Mouse (Mus musculus): ENCODE data around the gene Sccpdh.
"Not testable (repeated sequence)": the region's sequence is repeated elsewhere in the genome, so short reads cannot be mapped to it uniquely, and the experiment has no call there.

Sccpdh gene

DNA sequence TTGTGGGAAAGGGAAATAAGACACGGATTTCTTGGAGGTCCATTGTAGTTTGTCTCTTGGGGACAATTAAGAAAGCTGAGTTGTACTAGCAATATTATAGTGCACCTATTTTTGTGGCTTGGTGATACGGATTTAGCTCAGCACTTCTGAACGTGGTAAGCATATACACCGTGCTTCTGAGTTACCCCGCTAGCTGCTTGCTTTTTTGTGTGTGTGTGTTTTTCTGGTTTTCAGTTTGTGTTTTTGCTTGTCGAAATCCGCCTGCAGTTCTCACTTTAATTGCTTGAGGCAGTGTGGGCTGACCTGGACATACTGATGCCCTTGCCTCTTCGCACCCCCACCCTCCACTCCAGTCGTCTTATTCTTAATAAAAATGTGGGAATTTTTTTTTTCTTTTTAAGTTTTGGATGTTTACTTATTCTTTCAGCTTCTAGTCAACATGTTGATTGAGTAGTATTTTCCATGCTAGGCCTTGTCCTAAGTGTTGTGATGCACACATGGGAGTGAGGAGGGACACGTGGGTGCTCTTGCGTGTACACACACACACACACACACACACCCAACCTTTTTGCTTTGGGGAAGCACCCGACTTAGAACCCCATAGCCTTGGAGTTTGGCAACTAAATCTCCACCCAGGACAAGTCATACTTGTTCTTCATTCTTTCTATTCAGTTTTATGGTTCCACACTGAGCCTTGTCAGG lies 977 bp downstream of the Sccpdh start:
- DNase-seq (ENCODE audit: low read depth, low spot score) = no peak

DNA sequence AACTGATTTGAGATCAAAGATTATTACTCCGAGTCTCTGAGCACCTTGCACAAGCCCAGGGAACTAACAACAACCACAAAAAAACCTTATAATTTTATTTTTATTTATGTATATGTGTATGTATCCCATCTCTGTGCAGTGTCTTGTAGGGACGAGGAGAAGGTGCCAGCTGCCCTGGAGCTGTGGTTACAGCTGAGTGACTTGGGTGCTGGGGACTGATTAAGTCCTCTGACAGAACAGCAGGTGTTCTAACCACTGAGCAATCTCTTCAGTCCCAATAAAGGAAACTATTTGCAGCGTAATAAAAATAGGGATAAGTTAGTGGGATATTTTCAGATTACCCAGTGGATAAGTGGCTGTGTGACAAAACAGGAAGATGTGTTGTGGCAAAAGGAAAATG lies 6.3 kb downstream of the Sccpdh start:
- no peak for DNase-seq (ENCODE audit: low read depth, low spot score)

DNA sequence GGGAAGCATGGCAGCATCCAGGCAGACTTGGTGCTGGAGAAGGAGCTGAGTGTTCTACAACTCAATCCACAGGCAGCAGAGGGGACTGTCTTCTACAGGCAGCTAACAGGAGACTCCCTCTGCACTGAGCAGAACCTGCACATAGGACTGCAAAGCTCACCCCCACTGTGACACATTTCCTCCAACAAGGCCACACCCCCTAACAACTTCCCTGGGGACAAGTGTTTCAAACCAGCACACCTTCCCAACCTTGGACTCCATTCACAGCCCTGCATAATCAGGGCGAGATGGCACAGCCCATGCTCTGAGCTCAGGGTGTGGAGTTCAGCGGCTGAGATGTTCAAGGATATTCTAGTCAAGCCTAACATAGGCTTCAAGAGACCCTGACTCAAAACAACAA lies 9.0 kb downstream of the Sccpdh start:
- no peak for DNase-seq (ENCODE audit: low read depth, low spot score)

DNA sequence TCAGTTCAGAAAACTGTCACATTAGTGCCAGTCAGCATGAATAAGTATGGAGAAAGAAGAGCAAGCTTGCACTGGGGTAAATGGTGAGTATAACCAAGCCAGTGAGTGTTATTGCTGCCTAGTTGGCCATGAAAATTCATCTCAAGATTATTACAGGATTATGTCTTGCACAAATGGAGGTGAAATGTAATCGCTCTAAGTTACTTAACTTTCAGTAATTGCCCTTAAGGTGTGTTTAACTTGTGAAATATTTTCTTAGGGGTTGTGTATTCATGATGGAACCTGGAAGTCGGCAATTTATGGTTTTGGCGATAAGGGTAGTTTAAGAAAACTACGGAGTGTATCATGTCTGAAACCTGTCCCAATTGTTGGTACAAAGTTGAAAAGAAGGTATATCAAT lies 11.3 kb downstream of the Sccpdh start:
- DNase-seq (ENCODE audit: low read depth, low spot score) = no peak

DNA sequence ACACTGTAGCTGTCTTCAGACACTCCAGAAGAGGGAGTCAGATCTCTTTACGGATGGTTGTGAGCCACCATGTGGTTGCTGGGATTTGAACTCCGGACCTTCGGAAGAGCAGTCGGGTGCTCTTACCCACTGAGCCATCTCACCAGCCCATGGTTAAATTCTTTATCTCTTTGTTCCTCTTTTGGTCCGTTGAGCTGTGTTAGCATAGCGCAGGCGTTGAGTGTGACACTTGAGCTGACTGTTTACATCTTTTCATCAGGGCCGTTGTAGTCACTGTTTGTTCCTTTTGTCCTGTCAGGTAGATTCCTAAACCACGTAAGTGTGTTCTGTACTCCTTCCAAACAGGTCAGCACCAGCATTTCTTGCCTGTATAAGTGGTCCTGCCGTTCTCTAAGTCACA lies 14.7 kb downstream of the Sccpdh start:
- not testable (repeated sequence) for DNase-seq (ENCODE audit: low read depth, low spot score)

DNA sequence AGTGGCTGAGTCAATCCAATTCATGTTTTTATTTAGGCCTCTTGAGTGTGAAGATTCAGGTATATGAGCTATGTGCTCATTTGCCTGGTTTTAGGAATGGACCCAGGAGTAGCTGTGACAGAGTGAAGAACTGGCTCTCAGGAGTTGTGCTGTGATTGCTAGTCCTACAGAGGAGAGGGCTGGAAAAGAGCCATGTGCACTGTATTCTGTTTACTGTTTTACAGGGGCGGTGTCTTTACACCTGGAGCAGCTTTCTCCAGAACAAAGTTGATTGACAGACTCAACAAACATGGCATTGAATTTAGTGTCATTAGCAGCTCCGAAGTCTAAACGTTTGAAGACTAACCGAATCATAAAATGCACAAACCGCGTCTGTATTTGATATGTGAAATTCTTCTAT lies 18.3 kb downstream of the Sccpdh start:
- DNase-seq (ENCODE audit: low read depth, low spot score) = no peak

DNA sequence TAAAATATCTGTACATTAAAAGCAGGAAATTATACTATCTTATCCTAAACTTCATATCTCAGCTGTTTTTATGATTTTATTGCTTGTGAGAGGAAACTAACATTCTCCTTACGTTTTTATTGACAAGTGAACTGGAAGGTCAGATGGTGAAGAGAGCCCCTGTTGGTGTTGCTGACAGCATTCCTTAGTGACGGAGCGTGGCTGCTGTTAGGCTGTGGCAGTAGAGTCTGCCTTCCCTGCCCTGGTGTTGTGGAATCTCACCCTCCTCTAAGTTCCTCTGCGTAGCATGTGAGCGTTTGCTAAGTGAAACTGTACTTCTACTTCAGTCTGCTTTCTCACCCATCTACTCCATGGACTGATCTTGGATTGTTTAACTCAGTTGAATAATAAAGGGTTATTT lies 18.8 kb downstream of the Sccpdh start:
- no peak for DNase-seq (ENCODE audit: low read depth, low spot score)

DNA sequence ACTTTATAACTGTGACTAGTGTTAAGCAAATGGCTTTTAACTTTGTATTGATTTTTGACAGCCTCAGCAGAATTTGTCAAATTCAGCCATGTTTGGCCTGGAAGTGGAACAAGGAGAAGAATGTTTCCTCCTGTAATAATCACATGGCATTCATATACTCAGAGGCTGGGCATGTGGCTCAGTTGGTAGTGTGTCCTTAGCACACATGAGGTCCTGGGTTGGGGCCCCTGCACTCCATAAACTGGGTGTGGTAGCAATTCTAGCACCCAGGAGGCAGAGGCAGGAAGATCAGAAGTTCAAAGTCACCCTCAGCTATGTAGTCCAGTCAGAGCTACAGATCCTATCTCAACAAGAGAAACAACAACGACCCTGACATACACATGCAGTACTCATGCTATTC lies 19.3 kb downstream of the Sccpdh start:
- DNase-seq (ENCODE audit: low read depth, low spot score) = no peak

DNA sequence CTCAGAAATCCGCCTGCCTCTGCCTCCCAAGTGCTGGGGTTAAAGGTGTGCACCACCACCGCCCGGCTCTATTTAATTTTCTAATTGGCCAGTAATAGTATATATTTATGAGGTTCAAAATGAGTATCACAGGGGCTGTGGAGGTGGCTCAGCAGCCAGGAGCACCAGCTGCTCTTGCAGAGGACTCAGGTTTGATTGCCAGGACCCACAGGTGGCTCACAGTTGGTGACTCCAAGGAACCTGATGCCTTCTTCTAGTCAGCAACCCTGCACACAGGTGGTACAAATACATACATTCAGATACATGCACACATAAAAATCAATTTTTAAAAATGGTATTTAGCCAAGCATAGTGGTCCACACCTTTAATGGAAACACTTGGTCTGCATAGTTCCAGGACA lies 20.0 kb downstream of the Sccpdh start:
- no peak for DNase-seq (ENCODE audit: low read depth, low spot score)

DNA sequence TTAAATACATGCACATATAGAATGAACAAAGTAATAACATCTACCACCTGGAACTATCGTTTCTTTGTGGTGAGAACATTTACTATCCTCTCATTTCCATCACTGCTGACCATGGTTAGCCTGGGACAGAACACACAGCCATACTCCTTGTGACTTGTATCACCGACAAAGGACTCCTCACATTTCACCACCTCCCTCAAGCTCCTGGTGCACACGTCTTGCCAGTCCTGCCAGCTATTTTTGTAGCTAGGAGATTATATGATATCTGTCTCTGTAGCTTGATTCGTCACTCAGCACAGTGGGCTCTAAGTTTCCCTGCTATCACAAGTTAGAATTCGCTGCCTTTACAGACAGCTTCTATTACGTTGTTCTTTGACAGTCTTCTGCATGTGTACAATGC lies 20.4 kb downstream of the Sccpdh start:
- DNase-seq (ENCODE audit: low read depth, low spot score) = no peak

DNA sequence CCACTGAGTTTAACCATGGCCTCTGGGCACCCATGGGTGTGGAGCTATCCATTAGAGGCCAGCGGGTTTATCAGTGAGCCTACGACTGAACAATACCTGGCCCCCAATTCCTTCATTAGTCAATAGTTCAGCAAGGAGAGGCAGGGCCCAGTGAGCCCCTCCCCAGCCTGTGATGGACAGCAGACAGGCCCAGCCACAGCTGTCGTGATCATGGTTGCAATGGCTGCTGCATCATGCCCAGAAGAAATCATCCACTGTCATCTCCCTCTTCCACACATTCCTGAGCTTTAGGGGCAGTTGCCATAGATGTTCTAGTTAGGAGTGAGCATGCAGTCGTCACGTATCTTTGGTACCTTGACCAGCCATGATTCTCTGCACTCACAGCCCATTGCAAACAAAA lies 20.9 kb downstream of the Sccpdh start:
- DNase-seq (ENCODE audit: low read depth, low spot score) = no peak

DNA sequence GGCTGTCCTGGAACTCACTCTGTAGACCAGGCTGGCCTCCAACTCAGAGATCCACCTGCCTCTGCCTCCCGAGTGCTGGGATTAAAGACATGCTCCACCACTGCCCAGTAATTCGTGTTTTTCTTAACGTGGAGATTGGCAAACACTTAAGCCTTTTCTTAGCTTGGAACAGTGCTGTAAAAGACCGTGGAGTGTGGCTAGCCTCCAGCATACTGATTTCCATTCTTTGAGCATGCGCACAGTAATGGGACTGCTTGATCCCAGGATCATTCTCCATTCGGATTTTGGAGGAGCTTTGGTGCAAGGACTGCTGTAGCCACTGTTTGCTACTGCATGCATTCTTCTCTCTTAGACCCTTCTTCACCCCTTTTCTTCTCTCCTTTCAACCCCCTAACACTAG lies 21.5 kb downstream of the Sccpdh start:
- no peak for DNase-seq (ENCODE audit: low read depth, low spot score)

DNA sequence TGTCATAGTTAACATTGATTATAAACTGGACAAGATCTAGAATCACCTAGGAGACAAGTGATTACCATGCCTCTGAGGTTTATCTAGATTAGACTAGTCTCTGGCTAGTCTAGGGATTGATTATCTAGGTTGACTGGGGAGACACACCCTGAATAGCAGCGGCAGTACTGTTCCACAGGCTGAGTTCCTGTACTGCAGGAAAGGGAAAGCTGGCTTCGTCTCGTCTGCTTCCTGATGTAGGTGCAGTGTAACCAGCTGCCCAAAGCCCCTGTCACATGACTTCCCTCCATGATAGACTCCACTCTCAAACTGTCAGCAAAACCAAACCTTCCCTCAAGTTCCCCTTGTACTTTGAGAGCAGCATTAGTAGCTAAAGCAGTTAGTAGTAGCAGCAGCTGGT lies 36.1 kb downstream of the Sccpdh start:
- DNase-seq (ENCODE audit: low read depth, low spot score) = no peak

DNA sequence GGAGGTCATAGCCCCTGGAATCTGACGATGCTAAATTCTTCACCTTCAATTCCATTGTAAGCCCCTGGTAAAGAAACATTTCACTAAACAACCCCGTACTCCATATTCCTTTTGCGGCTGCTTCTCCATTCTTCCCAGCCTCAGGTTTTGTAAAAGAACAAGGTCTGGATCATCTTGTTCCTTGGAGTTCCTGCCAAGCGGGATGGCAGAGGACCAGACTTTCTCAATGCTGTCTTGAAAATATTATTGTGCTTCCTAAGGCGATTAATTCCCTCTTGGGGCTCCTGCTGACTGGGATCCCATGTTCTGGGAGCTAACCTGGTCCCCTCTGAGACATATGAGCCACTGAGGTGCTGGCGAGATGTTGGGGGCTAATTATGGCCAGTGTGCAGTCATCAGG lies 37.1 kb downstream of the Sccpdh start:
- DNase-seq (ENCODE audit: low read depth, low spot score) = peak; percentile 55

DNA sequence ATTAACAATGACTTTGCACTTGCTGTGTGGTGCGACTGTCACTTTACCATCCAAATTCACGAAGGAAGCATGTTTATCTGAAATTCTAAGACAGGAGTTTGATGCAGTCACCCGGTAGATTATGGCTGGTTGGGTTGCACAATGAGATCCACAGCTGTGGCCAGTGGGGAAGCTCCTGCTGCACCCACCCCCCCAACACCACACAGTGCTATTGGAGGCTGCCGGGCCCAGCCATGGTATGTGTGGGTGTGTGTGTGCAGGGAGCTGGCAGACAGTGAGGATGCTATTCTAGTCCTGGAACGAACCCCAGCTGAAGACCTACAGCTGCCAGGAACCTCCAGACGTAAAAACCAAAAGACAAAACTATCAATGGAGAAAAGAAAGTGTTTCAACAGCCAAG lies 41.4 kb downstream of the Sccpdh start:
- peak; percentile 85 for DNase-seq (ENCODE audit: low read depth, low spot score)

DNA sequence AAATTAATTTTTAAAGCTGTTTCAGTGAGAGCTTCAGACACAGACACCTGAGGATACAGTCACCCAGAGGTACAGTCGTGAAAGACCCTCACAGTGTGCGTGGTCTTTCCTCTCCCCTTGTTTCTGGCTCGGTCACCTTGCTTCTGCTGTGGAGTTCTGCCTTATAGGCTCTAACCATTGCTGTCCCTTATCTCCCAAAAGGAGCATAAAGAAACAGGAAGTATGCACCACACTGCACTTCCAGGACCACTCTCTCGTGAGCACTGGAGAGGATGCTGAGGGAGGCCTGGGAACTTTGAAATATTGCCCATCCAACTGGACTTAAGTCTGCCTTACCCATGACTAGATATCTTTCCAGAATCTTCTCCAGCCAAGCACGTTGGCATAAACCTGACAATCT lies 42.7 kb downstream of the Sccpdh start:
- no peak for DNase-seq (ENCODE audit: low read depth, low spot score)

DNA sequence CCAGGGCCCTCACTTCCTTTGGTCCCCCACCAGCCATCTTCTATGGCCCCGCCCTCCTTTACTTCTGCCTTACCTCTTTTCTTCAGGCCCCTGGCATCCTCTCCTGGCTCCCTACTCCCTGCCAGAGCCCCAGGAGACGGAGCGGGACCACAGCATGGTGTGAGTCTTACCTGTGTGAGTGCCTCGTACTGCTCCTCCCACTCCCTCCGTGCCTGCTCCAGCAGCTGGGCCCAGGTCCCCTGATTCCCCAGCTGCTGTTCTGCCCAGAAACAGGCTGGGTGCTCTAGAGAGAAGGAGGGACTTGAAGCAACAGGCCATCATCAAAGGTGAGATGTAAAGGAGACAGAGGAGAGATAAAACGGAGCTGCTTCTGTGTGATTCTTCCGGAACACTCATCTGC lies 44.6 kb downstream of the Sccpdh start:
- no peak for DNase-seq (ENCODE audit: low read depth, low spot score)

DNA sequence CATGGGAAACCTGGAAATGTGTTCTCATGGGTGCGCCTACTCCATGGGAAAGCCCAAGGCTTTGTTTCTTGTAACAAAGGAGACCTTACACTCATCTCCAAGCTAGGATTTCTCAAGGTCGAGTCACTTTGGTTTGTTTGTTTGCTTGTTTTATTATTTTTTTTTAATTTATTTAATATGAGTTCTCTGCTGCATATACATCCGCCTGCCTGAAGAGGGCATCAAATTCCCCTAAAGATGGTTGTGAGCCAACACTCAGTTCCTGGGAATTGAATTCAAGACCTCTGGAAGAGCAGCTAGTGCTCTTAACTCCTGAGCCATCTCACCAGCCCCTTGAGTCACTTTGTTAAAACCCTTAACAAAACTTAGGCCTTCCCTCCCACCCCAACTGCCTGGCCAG lies 45.4 kb downstream of the Sccpdh start:
- no peak for DNase-seq (ENCODE audit: low read depth, low spot score)

DNA sequence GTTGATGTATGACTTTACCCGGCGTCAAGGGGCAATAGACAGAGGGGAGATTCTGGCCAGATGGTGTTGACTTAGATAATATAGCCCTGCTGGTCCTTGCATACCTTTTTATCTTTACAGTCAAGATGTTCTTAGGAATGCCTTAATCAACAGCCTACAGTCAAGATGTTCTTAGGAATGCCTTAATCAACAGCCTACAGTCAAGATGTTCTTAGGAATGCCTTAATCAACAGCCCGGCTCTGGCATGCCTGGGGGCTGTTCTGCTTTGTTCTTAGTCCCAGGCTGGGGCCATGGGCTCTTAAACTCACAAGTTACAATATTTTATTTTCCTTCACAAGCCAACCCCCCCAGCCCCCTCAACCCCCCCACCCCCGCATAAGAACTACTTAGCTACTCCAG lies 47.3 kb downstream of the Sccpdh start:
- not testable (repeated sequence) for DNase-seq (ENCODE audit: low read depth, low spot score)

DNA sequence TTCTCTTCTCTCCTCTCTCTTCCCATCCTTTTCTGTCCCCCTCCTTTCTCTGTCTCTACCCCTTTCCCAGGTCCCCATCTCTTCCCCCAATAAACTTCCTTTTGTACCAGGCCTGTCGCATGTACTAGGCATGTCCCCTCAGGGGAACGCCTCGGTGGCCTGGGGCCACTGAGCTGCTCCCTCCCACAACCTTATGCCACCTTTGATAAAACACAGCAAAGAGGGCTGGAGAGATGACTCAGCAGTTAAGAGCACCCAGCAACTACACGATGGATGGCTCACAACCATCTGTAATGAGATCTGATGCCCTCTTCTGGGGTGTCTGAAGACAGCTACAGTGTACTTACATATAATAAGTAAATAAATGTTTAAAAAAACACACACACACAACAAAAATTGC lies 47.8 kb downstream of the Sccpdh start:
- DNase-seq (ENCODE audit: low read depth, low spot score) = no peak

DNA sequence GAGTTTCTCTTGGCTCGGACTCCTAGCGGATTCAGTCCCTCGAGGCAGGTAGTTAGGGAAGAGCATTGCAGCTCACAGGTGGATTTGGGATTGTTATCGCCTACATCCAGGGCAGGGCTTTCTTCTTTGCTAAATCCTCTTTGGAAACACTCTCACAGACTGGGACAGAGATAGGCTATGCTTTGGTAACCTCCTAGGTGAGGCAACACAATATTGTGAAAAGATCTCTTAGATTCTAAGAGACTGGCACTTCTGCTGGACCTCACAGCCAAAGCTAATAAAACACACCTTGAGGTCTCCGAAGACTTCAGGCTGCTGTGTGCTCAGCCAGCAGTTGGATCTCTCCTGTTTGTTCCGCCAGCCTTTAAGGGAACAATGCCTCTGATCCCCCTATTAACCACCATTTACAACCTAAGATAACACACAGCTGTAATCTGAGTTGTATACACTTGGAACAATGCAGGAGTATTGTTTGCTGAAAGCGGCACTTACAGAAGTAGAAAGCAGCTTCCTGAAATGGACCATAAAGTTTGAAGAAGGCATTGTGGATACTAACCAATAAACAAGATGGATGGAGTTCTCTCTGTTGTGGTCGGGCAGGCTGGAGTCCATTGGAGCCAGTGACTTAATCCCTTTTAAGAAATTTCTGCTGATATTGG lies 54.9 kb downstream of the Sccpdh start:
- no peak for DNase-seq (ENCODE audit: low read depth, low spot score)

DNA sequence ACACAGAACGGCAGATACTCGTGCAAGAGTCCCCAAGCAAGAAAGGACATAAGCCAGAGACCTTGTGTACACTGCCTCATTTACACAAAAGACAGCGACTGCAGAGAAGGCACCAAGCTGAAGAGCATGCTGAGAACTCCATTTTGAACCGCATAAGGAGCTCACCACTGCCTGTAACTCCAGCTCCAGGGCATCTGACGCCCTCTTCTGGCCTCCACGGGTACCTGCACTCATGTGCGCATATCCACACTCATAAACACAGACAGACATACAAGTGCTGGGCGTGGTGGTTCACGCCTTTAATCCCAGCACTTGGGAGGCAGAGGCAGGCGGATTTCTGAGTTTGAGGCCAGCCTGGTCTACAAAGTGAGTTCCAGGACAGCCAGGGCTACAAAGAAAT lies 60.7 kb downstream of the Sccpdh start:
- DNase-seq (ENCODE audit: low read depth, low spot score) = no peak

DNA sequence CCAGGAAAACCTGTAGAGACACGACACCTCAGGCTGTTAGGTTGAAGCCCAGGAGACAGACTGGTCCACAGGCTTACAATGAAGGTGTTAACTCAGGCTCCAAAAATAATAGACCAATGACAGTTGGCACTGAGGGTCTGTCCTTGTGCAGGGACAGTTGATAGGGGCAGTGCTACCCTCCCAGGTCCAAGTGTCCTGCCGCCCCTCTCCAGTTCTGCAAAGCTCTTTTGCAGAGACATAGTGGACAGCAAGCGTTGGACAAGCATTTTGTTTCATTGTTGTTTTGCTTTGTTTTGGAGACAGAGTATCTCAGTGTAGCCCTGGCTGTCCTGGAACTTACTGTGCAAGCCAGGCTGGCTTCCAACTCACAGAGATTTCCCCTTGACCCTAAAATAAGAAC lies 63.4 kb downstream of the Sccpdh start:
- no peak for DNase-seq (ENCODE audit: low read depth, low spot score)
